Mouse (Mus musculus): ENCODE results near the gene Clstn2. TPM values are rescaled to one million over a fixed set of nuclear protein-coding genes. Genes with fewer than 3 reads are reported as not detected.

The Clstn2 gene
- polyA plus RNA-seq, 3 experiments from 2014 or later = not detected

DNA sequence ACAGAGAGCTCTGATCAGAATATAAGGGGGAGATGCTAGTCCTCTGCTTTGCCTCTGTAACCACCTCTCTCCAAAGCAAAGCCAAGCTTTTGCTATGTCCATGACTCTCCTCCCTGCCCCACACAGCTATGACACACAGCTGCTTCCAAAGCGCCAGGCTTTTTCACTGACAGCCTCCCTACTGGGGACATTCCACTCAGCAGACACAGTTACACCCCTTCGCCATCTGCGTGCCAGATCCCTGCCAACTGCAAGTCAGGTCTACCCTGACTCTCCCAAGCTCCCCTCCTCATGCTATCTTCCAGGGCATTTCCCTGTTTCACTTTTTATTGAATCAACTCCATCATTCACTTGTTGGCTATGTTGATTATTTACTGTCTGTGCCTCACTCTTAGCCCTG is 259.1 kb downstream of the Clstn2 start:
- ATAC-seq = no peak

DNA sequence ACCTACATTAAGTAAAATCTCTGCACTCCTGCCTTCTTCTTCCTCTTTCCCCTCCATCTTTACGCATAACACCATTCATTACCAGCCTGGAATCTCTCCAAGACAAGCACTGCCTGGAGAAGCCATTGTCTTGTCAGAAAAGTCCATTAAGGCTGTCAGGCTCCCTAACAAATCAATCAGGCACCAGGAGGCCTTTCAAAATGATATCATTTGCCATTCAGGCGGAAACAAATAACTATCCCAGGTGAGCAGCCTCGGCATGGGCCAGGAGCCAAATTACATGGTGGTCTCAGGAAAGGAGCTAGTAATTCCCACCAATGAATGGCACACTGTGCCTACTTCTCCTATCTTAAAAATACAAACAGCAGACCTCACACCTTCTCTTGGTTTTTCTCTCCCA is 260.6 kb downstream of the Clstn2 start:
- no peak for ATAC-seq

DNA sequence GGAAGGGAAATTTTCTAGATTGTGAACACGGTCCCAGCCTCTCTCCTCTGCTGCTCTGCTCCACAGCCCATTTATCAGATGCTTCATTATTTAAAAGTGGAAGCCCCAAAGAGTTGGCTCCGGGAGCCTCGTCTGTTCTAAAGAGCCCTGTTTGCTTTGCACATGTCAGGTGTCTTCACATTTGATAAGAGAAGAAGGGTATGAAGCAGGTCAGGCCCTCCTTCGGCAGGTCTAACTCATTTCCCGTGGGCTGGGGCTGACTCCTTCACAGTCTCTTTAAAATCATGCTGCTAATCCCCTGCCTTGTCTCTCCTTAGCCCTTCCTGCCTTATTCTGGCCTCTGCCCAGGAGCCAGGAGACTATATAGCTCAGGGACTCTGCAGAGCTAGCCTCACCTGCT is 263.6 kb downstream of the Clstn2 start:
- no peak for ATAC-seq

DNA sequence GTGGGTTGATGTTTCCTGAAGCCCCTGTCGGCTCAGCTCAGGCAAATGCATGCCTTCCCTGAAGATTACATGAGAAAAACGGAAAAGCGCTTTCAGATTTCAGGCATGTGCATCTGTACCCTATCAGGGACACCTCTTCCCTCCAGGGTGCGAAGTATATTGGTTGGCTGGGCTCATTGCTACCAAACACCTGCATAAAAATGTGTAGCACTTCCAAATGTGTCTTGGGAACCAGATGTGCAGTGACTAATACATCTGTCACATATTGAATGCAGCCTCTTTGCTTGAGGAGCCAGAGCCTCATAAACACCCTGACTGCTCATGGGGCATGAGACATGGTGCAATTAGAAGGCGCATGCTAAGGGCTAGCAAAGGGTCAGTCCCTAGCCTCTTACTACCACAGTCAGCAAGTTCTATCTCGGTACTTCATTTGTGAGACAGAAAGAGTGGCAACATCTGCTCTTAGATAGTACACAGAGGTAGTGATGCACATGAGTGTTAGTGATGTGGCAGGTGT is 267.7 kb downstream of the Clstn2 start:
- no peak for ATAC-seq

DNA sequence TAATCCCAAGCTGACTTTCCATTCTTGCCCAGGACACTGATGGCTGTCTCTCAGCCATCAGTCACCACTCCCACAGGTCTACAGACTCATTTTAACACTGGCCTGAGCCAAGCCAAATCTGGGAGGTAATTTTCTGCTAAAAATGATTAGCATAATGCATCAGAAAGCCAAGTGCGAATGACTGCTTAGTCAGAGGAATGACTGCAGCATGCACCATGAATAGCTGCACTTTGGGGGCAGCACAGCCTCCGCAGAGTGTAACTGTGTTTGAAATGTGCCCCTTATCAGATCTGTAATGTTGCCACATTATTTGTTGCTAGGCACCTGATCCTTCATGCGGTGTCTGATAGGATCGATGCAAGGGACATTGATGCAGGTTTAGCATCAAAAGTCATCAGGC is 269.9 kb downstream of the Clstn2 start:
- ATAC-seq = no peak

DNA sequence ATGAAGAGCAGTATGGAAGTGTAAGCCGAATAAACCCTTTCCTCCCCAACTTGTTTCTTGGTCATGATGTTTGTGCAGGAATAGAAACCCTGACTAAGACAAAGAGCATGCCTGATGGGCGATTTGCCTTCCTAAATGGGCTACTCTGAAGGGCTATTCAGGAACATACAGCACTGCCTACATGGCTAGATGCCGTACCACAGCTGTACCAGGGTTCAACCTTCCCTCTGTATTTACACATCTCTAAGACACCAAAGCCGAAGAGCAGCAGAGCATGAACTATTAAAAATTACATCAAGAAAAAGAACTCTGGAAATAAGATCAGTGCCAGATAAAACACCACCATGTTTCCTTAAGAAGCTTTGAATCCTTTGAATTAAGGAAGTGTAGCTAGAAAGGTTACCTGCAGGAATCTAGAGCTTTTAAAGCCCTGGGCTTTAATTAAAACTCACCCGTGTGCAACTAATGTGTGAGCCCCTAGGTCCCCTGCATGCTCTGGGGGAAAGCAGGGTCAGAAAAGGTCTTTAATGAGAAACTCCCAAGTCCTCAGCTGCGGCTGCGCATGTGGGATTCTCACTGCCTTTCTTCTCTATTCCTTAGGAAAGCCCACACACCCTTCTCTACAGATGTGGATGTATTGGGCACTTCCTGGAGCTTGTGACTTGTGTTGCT is 277.2 kb downstream of the Clstn2 start:
- ATAC-seq = no peak

DNA sequence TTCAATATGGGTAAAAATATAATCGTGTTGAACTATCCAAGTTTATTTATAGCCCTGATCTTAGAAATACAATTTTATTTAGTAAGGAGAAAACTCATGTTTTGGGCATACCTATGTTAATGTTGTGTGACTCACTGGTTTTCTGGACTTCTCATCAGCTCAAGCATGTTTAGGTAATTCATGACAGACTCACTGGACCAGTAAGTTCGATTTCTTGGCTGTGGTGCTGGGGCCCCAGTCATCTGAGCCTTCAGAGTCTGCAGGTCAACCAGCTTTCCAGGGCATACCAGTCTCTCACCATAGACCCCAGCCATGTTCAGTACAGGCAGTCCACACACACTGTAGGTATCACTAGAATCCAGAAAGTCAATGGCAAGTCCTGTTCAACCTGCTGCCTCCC is 279.3 kb downstream of the Clstn2 start:
- ATAC-seq = no peak

DNA sequence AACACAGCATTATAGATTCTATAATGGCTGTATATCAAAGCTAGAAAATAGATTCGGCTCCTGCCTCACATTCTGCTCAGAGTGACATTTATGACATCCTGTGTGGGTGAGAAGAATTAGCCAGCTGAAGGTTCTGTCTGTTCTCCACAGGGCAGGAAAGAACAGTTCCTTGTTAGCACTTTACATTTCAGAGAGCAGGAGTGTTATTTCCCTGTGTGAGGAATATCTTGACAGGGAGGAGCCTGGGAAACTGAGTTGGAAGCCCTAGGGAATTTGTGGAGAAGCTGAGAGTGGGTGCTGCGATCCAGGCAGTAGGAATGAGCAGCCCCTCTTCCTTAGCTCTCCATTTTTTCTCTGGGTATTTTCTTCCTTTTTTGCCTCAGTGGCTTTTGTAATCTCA is 286.4 kb downstream of the Clstn2 start:
- ATAC-seq = no peak

DNA sequence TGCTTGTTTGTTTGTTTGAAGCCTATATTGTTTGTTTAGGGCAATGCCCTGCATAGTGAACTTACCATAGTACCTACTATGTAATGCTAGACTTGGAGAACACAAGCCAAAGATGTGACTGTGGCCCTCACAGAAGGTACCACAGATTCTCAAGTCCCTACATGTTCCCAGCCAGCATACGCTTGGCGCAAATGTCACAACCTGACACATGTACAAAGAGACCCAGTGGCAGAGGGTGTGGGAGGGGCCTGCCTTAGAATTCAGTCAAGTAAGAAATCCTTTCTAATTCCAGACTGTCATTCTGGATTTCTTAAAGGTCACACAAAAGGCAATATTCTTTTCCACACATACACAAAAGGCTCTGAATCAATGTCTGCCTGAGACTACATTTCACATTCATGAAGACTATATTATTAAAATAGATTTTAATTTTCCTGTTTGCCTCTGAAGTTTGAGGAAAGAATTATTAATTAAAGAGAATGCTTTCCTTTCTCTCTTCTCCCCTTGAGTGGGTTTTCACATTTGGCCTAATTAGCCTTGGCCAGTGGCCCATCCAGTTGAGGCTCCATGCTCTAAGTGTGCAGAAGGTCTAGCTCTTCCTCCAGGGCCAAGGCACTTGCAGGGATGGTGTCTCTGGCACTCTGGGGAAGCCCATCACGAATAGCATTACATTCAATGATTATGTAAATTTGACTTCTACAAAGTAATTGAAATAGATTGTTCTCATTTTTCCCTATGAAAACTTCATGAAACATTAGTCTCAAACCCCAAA is 305.1 kb downstream of the Clstn2 start:
- ATAC-seq = no peak

DNA sequence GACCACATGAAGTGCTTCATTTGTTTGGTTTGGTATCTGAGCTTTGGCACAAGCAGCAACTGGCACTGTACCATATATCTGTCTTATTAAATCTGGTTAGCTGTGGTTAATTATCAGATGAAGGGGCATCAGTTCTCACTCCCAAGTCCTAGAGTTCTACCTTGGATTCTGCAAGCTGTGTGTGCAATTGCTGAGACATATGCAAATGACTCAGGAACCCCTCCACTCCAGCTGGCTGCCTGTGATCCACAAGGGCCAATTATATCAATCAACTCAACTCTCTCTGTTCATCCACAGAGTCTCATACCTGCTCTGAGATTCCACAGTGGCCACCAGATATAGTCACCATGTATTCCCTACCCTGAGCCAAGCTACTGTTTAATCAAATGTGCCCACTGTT is 315.3 kb downstream of the Clstn2 start:
- ATAC-seq = no peak

DNA sequence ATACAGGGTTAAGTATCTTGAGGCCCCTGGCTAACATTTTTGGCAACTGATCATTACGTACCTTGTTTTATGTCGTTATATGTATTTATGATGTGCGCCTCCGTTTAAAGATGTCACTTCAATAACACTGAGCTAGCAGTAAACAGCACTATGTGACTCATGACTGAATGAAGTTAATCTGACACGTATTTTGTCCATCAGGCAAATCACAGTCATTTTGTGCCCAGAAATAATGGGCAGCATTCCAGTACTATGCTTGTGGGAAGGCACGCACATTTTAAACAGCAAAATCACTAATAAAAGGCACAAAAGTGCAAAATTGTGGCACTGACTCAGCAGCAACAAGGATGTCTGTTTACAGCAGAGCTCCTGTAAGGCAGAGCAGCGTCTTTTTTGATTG is 316.0 kb downstream of the Clstn2 start:
- no peak for ATAC-seq

DNA sequence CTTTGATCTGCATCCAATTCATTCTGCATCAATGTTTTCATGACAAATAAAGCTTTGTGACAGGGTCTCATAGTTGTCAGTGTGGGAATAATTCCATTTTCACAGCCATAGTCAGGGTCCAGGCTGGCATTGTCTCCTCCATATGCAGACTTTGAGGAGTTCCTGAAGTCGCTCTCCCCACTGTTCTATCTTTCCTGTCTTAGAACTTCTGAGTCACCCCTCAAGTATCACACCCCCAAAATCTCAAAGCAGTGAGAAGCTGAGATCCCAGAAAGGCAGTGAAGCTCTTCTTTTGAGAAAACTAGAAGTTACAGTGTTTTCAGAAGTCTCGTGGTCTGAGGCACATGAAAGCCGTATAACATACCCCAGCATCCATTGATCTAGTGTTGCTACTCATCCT is 320.1 kb downstream of the Clstn2 start:
- ATAC-seq = no peak

DNA sequence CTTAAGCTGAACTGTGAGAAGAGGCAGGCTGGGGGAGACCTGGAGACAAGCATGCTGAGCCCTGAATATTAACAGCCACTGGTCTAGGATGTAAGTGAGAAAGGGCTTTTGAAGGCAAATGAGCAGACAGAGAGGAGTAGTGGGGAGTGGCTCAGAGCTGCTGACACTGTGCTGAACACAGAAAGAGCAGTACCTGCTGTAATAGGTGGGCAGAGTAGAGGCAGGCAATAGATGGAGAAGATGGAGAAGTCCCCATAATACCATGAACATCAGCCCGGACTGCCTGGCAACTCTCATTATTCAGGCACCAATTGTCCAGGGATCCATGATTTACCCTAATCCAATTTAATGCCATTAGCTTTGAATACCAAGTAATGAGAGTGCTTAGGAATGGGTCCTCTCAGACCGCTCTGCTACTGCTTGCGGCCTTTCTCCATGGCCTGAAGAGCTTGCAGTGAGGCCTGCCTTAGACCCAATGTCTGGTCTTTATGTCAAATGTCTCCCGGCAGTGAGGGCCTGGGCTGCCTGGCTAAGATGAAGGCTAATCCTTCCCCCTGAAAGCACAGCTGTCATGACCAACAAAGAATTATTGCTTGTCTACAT is 329.0 kb downstream of the Clstn2 start:
- ATAC-seq = no peak

DNA sequence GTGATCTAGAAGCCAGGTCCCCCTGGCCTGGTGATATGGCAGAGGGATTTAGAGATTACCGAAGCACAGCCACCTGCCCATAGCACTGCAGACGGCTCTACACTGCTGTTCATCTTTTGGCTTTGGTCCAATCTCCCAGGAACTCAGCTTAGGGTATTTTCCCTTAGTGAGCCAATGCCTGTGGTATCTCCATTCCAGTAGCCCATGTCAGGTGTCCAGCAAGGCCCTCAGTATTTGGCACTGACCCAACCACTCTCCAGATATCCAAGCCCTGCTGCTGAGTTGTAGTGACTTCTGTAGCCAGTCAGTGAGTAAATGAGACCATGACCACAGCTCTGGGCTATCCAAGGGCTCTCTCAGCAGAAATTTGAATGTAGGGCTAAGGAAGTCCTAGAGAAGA is 330.0 kb downstream of the Clstn2 start:
- no peak for ATAC-seq

DNA sequence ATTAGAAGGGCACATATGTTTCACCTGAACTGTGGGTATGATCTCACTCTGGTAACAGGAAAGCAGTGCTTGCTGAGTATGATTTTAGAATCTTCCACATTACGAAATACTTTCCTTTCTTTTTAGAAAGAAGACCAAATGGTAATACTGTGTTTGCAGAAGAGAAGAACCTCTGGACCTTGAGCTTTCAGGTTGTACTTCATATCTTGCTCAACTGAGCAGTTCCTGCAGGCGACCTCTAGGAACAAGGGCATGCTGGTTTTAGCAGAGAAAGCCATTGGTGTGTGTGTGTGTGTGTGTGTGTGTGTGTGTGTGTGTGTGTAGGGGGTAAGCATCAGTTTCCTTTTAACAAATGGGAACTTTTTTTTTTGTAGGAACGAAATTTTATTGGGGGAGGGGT is 333.0 kb downstream of the Clstn2 start:
- no peak for ATAC-seq

DNA sequence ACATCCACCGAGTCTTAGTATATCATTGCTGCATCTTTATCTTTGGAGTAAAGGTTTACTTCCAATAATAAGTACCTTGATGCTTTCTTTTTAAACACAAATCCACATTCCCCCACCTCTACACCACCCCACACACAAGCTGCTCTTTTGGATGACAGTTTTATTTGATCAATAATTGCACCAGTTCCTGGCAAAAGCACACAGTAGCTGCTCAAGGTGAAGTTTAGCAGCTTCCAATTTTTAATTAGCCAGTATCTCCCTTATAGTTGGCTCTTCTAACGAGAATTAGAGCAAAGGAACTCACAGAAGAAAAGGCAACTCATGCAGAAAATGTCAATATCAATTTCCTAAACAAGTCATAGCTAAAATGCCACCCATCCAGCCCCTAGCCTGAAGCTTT is 334.0 kb downstream of the Clstn2 start:
- no peak for ATAC-seq

DNA sequence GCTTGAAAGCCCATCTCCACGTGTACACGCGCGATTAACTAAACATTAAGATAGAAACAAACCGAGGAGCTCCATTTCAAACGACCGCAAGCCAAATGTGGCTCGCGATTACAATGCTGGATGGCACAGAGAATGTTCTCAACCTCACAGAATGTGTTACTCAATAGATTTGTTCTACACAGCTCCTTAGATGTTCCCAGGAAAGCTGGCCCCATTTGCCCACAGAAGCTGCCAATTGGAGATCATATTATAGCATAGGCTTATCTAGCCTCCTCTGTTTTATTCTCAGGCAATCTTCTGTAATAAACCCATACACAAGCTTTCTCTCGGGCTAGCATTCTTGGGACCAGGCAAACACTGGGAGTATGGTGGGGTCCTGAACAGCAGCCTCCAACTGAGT is 334.9 kb downstream of the Clstn2 start:
- ATAC-seq = no peak

DNA sequence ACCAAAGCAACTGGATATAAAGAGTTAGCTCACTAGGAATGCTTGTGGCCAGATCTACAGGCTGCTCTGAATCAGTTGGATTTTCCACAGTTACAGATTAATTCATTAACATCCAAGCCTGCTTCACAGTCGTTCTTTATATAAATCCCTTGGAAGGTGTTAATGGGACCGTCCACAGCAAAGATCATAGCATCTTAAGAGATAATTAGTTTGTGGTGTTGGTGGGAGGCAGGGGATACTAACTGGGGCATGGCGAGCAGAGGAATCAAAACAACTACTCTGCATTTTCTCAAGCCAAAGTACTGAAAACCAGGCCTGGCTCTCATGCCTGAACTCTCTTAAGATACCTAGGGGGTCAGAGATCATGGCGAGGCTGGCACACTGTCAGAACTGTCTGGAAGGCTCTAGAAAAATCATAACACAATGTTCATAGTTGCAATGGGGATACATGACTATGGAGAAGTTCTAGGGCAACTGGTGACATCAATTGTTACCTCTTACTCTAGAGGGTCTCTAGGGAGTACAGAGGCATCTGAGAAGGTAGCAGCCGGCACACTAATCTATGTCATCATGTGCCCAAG is 336.2 kb downstream of the Clstn2 start:
- no peak for ATAC-seq

DNA sequence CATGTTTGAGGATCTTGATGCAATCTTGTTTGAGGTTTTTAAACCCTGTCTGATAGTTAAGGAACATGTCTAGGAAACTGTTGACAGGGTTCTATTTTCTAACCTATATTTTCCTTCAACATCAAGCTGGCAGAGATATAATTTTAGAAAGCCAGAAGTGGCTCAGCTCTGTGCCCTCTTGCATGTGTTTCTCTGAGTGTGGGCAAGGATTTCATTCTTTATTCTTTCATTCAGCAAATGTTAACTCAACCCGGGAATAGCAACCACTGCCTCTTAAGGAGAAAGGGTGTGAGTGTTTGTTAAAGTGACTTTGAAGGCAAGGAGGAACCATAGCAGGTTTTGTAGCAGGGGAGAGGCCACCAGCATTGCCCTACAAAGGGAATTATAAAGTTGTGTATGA is 337.7 kb downstream of the Clstn2 start:
- ATAC-seq = no peak

DNA sequence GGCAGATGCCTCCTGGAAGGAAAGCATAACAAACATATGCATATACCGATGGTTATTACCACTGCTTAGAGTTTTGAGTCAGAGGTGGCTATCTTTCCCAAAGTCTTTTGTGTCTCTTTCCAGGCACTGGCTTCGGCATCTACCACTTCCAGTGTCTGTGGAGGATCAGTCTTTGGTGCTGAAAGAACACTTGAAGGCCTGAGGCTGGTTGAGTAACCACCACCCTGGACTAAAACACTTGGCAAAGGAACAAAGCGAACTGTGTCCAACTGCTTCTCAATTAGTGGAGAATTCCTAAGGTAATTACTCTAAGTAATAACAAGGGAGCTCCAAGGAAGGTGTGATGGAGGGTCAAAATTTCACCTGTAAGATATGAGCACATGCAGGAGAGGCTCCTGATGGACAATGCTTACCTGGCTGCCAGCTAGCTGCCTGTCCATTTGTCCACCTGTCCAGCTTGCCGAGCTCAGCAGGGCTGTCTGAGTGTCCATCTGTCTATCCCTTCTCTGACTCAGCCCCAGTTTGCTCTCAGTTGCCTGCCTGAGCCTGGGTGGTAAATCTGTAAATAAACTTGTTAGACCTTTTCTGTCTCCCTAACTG is 346.1 kb downstream of the Clstn2 start:
- ATAC-seq = no peak

DNA sequence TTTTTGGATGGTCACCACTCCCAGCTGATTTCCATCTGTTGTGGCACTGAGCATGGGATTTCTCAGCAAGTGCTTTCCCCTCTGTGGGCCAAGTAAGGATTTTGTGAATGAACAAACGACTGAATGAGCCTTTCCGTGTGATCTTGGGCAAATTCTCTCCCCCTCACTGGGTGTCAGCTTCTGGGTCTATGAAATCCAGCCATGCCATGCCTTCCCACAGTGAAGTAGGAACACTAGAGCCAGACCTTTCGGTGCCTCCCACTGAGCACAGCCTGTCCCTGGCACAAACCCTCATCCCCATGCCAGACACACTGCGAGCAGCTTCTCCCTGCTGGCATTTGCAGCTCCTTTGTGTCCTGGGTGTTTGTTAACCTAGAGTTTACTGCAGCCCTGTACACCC is 347.3 kb downstream of the Clstn2 start:
- no peak for ATAC-seq

DNA sequence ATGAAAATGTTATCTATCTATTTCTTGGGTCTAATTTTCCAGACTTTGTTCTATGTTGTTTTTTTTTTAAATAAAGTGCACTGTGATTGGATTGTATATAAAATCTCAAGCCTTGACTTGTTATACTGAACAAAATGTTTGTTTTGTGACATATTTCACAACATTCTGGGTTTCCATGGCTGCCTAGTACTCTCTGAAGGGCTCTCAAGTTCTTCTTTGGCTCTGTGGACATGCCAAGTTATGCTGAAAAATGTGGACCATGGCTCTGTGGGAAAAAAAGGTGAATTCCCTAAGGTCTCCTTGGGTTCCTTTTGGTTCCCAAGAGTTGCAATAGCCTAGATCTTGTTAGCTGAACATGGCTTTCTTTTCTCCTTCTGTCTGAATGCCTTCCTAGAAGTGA is 353.1 kb downstream of the Clstn2 start:
- no peak for ATAC-seq

DNA sequence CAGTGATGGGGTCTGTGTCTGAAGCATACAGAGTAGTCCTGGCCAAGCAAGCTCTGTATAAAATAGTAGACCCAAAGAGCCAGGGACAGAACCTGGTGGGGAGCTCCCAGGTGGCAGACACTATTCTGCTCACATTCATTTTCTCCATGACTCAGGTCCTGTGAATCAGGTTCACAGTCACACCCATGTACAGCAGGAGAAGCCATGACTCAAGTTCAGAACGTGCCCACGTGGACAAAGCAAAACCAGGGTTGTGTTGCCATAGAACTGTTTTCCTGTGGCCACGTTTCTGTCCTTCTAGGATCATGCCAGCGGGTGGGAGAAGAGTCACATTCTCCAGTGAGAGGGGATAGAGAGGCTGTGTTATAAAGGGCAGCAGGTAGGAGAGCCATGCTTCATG is 353.9 kb downstream of the Clstn2 start:
- no peak for ATAC-seq
